Mouse (Mus musculus) G1E (cell line): ENCODE measurements around the gene Snx1.

Experiments used
- CTCF ChIP-seq: IDR thresholded peaks from 2 replicates; pipeline ENCODE4 v1.5.1; 2012; ENCODE audit warnings: low read depth, low read length, inconsistent platforms, mixed read lengths
- GATA1 ChIP-seq: IDR thresholded peaks from 2 replicates; pipeline ENCODE4 v1.6.1; 2012; ENCODE audit warnings: borderline replicate concordance, low read length, inconsistent platforms, mixed read lengths
- GATA2 ChIP-seq: IDR thresholded peaks from 2 replicates; pipeline ENCODE4 v1.6.1; 2012; ENCODE audit warnings: low read depth, low read length, inconsistent platforms, borderline replicate concordance
- POLR2AphosphoS5 ChIP-seq: IDR thresholded peaks from 2 replicates; pipeline ENCODE4 v1.6.1; 2012; ENCODE audit warnings: low read depth, low read length, inconsistent platforms; ENCODE audit not compliant: insufficient replicate concordance
- TAL1 ChIP-seq: conservative IDR thresholded peaks from 2 replicates; pipeline ENCODE4 v1.6.1; 2012; ENCODE audit warnings: low read depth, low read length, inconsistent platforms, mixed read lengths

- TF ChIP-seq CTCF (no peak), GATA1 (no peak), TAL1 (no peak), POLR2AphosphoS5 (no peak), GATA2 (no peak)
Observed at GRCm38 (mm10) chr9:66174985-66175384, 48.6 kb upstream of the Snx1 start.
